Mouse (Mus musculus) layer of hippocampus, adult 9-10 months (tissue): ENCODE measurements at regions not wholly inside any gene's neighbourhood (a gene's known extent, or its start where the extent isn't known, plus 50 kb on each side); places are given as distances from the start of the nearest gene placed in this dataset.

Experiments used
- DNase-seq: peaks from one replicate; pipeline ENCODE4 v3.0.0; 2022; ENCODE audit warnings: low spot score

DNA sequence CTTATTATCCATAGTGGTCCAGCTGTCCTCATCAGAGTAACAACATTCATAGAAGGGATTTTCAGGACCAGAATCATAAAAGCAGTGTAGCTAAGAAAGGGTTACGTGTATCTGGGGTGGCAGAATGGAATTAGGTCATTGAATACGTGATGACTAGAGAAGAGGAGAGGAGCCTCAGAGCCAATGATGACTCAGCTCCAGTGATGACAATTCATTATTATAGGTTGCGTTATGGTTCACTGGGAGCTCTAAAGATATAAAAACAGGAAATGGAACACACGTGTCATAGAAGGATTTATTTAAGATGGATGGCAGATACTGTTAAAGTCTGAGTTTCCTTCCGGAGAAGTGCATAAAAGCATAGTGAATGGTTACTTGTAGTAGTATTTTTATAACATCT is 291.6 kb downstream of the Isl1 start:
- DNase-seq, result no peak

DNA sequence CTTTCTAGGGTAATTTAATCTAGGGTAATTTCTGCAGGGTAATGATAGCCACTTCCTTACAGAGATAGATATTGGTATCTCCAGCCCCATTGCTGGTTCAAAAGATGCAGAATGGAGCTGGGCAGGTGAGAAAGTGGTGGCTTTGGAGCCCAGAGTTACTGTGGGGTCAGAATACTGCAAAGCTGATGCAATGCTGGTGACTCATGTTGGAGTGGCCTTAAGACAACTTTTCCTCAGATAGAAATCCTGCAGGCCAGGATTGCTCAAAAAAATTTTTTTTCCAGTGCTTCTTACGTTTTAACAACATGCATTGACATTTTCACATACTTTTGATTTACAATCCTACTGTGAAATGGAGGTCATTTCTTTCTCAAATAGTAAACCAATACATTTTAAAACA is 305.8 kb downstream of the Isl1 start:
- DNase-seq, result no peak

DNA sequence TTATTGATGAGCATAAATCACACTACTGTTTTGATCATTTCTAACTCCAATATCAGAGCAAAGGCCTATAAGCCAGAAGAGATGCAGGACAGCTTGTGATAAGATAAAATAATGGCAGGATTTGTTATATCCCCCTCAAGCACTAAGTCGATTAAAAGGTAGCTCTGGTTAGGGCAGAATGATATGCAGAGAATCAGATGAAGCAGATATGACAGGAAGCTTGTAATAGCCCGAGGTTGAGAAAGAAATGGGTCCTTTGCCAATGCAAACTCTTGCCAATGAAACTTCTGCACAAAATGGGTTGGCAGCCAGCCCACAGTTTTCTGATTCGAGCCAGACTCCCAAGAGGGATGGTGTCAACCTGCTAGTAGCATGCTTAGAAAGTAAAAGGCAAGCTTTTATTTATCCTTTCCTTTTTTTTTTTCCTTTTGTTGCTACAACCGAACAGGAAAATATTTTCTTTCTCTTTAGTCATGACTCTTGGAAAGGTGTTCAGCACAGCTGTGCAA is 307.0 kb downstream of the Isl1 start:
- DNase-seq, result peak; percentile 57

DNA sequence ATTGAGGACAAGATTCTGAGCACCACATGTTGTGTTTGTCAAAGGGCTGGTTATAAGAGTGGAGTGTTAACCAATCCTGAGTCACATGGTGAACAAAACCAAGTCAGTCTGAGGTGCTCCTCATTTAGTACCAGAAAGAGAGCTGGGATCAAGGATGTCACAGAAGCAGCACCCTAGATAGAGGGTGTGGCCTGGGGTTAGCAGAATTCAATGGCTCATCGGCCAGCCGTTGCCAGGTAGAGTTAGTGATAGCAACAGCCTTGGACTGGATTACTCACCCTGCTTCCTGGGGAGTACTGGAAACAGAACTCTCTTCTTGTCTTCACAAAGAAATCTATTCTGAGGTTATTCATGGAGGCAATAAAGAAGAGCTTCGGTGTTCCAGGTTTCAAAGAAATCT is 318.9 kb downstream of the Isl1 start:
- DNase-seq, result no peak

DNA sequence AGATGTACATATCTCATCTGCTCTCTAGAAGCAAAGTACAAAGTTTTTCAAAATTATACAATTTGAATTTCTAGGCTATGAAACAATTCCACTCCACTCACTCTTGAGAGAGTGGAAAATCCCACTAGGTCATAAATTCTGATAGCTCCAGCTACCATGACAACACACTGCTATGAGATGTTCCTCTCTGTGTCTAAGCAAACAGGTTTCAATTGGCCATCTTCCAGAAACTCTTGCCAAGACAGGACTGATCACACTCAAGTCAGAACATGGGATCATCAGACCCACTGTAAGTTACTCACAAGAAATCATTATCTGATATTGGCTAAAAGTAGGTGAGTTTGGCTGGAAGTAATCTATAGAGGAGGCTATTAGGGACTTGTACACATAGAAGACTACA is 320.4 kb downstream of the Isl1 start:
- DNase-seq, result no peak

DNA sequence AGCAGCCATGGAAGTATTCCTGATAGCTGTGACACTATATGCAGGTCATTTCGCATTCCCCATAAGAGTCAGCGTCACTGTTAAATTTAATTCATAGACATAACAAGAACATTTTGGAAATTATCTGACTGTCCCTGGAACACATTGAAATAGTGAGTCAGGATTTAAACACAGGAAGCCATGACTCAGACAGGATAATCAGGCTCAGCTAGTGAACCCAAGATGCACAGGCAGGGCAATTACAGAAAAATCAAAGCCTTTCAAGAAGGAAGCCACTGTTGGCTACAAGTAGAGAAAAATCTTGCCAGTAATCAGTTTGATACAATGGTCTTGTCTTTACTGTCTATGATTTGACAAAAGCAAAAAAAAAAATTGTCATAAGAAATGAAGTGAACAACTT is 323.2 kb downstream of the Isl1 start:
- DNase-seq, result no peak

DNA sequence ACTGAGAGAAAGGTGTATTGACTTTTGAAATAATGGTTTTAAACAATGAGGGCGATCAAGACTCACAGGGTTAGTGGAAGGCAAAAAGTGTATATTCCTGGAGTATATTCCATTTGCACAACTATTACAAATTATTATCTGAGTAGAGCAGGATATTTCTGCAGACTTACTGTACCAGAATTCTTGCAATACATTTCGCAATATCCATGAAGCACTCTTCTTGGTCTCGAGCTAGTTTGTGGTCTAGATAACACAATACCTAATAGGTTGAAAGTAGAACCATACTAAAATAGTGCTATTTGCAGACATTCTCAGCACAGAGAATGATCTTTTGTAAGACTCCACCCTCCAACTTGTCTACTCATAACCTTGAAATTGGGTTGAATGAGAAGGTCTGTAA is 323.8 kb downstream of the Isl1 start:
- DNase-seq, result no peak

DNA sequence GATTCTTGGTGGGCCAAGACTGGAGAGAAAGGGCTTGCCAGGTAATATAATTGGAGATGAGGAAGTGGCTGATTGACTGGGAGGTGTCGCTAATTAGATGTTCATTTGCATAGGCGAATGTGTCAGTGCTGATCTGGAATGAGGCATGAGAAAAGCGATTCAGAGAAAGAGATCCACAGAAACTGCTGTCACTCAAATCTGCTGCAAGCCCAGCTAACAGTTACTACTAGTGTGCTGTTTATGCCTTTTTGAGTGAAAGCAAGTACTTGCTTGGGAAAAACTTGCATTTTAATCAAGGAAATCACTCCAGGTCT is 331.6 kb downstream of the Isl1 start:
- no peak for DNase-seq

DNA sequence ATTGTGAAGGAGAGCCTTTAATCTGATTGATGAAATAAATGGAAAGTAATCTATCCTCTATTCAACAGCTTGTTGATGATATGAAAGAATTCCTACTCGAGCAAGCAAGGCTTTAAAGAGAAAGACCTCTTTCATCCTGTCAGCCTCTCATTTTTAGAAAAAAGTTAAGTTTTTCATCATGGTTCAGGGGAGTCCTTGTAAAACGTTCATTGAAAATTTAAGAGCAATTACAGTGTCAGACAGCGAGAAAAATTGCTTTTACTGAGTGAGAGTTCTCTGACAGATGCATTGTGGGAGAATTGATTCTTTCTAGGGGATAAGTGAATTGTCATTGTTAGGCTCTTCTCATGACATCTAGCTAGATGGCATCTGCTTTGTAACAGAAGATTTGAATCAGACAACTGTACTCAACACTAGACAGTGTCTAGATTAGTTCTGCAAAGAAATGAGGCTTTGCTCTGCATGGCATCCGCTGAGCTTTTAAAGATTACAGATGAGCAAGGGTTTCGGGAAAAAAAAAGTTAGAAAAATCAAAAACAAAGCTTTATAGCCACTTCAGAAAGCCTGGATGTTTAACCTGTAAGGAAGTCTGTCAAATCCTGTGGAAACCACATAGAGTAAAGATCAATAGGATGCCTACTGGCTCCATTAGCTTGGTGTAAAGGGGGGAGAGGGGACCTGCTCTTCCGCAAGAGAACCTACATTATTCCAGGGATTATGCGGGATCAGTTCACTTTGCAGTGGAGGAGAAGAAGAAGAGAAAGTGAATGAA is 332.2 kb downstream of the Isl1 start:
- no peak for DNase-seq
